In genomic region chr9:24937731-24938130, GRCm38 (mm10) we compare ENCODE assay signal across 11 mouse cellular contexts.
DNase-seq lines count a peak whose midpoint lies in the region; ATAC-seq lines count a peak whose summit lies in the region.
"Had no signal": no experiment of that assay in that cellular context is flagged by ENCODE, and none has a peak within 500 bp of the region (broad histone marks: within the 10 kb centered on the region; RNA-seq: fewer than 3 reads in every experiment).

No protein-coding gene starts in this region.

- 60% methylated on average over 3 of the region's 3 CpGs for WGBS in kidney, embryonic 15.5 days
- WGBS in hindbrain, embryonic 12.5 days: 56% methylated on average over 3 of the region's 3 CpGs

- no peak overlapping the region for H3K4me2 ChIP-seq in kidney, embryonic 15.5 days
- H3K4me2 ChIP-seq in hindbrain, embryonic 12.5 days (replicated peaks): no peak overlapping the region
- H3K4me2 ChIP-seq: hindbrain, embryonic 15.5 days; liver, embryonic 15.5 days; neural tube, embryonic 13.5 days had no signal

- no peak for ATAC-seq in kidney, embryonic 15.5 days (replicated peaks; ENCODE audit: low FRiP score)
- ATAC-seq in hindbrain, embryonic 12.5 days (ENCODE audit: low FRiP score): no peak

- no peak overlapping the region for H3K27ac ChIP-seq in kidney, embryonic 15.5 days
- no peak overlapping the region for H3K27ac ChIP-seq in hindbrain, embryonic 12.5 days
- H3K27ac ChIP-seq: hindbrain, embryonic 15.5 days; liver, embryonic 15.5 days; neural tube, embryonic 13.5 days had no signal

- intact Hi-C loops in heart, postnatal 10 days (cut with DNase I): loop anchor here (2.0 to 10.0 kb wide), 3 partner anchors 89 to 233 kb away; no protein-coding TSS in a partner anchor
- intact Hi-C loops in left cerebral cortex, postnatal 14 days (cut with DNase I): no loop called here

- no peak overlapping the region for H3K4me3 ChIP-seq in kidney, embryonic 15.5 days (replicated peaks)
- no peak overlapping the region for H3K4me3 ChIP-seq in hindbrain, embryonic 12.5 days
- H3K4me3 ChIP-seq: hindbrain, embryonic 15.5 days; liver, embryonic 15.5 days; neural tube, embryonic 13.5 days had no signal

- no peaks in the 10 kb centered on the region for H3K36me3 ChIP-seq in kidney, embryonic 15.5 days
- H3K36me3 ChIP-seq in hindbrain, embryonic 12.5 days: no peaks in the 10 kb centered on the region
- H3K36me3 ChIP-seq: hindbrain, embryonic 15.5 days; liver, embryonic 15.5 days; neural tube, embryonic 13.5 days had no signal

- H3K27me3 ChIP-seq in kidney, embryonic 15.5 days: no peaks in the 10 kb centered on the region
- no peaks in the 10 kb centered on the region for H3K27me3 ChIP-seq in hindbrain, embryonic 12.5 days
- H3K27me3 ChIP-seq: hindbrain, embryonic 15.5 days; liver, embryonic 15.5 days; neural tube, embryonic 13.5 days had no signal

- no peaks in the 10 kb centered on the region for H3K4me1 ChIP-seq in kidney, embryonic 15.5 days
- no peaks in the 10 kb centered on the region for H3K4me1 ChIP-seq in hindbrain, embryonic 12.5 days
- H3K4me1 ChIP-seq: hindbrain, embryonic 15.5 days; liver, embryonic 15.5 days; neural tube, embryonic 13.5 days had no signal

- no peaks in the 10 kb centered on the region for H3K9me3 ChIP-seq in kidney, embryonic 15.5 days (replicated peaks)
- H3K9me3 ChIP-seq in hindbrain, embryonic 12.5 days (replicated peaks): no peaks in the 10 kb centered on the region
- H3K9me3 ChIP-seq: hindbrain, embryonic 15.5 days; liver, embryonic 15.5 days; neural tube, embryonic 13.5 days had no signal

- DNase-seq in kidney, adult 18-20 months: peak; percentile 3
- DNase-seq in 3T3-L1 (ENCODE audit: low read depth, low spot score) (peak; percentile 48), NIH3T3 (ENCODE audit: low read depth) (peak; percentile 40)
- peak; percentile 59 to 74 for DNase-seq in heart, postnatal 10 days
- DNase-seq in urinary bladder, postnatal 36 days (ENCODE audit: low spot score in 2 of 2): no peak
- no peak for DNase-seq in left cerebral cortex, postnatal 14 days (ENCODE audit: low spot score in 2 of 2)

- no peak overlapping the region for H3K9ac ChIP-seq in kidney, embryonic 15.5 days
- no peak overlapping the region for H3K9ac ChIP-seq in hindbrain, embryonic 12.5 days
- H3K9ac ChIP-seq: hindbrain, embryonic 15.5 days; liver, embryonic 15.5 days; neural tube, embryonic 13.5 days had no signal

Comparison
In these comparisons a context has a peak if more than half of its experiments do, and no peak if none do; other contexts are left out.
1. DNase-seq: peak in kidney, adult 18-20 months (single experiment), 3T3-L1 (single experiment), NIH3T3 (single experiment) and heart, postnatal 10 days (2 of 2); none in urinary bladder, postnatal 36 days (0 of 2) and left cerebral cortex, postnatal 14 days (0 of 2).